Mouse (Mus musculus) liver, adult 2 months (tissue): ENCODE measurements at regions not wholly inside any gene's neighbourhood (a gene's known extent, or its start where the extent isn't known, plus 50 kb on each side); places are given as distances from the start of the nearest gene placed in this dataset.

Experiments used
- CTCF ChIP-seq: fragments of 200-500 bp; IDR thresholded peaks from 2 replicates; pipeline ENCODE4 v1.5.1; 2011; ENCODE audit warnings: low read depth, low read length, control low read depth
- POLR2A ChIP-seq: fragments of 200-500 bp; IDR thresholded peaks from 2 replicates; pipeline ENCODE4 v1.6.1; 2011; ENCODE audit warnings: low read length, control low read depth; ENCODE audit not compliant: insufficient read depth; ENCODE audit errors: extremely low read depth

GRCm38 (mm10) chr5:101331825-101332224 lies 333.0 kb downstream of the Nkx6-1 start:
- TF ChIP-seq POLR2A (no peak), CTCF (no peak)
